Mouse (Mus musculus) A20 (cell line): ENCODE results near the gene Ankrd55.
A peak's percentile ranks its signal among the peaks of the same experiment; 100 is the strongest.
"Not testable (repeated sequence)": the region's sequence is repeated elsewhere in the genome, so short reads cannot be mapped to it uniquely, and the experiment has no call there.

Experiments used
- DNase-seq: peaks from one replicate; pipeline ENCODE4 v3.0.0-alpha.2; 2011; ENCODE audit warnings: low read depth, low spot score

Ankrd55 gene

DNA sequence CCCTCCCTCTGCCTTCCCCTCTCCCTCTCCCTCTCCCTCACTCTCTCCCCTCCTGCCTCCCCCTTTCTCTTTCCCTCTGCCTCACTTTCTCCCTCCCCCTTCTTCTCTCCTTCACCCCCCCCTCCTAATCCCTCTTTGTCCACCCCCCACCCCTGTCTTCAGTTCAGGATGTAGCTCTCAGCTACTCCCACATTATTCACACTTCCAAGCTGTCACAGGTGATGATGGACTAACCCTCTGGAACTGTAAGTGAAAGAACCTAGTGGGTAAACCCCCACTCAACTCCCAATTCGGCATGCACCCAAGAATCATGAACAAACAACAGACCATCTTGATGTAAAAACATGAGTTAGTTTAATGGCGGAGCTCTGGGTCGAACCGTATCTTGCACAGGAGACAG lies 122.2 kb downstream of the Ankrd55 start:
- DNase-seq: no peak

DNA sequence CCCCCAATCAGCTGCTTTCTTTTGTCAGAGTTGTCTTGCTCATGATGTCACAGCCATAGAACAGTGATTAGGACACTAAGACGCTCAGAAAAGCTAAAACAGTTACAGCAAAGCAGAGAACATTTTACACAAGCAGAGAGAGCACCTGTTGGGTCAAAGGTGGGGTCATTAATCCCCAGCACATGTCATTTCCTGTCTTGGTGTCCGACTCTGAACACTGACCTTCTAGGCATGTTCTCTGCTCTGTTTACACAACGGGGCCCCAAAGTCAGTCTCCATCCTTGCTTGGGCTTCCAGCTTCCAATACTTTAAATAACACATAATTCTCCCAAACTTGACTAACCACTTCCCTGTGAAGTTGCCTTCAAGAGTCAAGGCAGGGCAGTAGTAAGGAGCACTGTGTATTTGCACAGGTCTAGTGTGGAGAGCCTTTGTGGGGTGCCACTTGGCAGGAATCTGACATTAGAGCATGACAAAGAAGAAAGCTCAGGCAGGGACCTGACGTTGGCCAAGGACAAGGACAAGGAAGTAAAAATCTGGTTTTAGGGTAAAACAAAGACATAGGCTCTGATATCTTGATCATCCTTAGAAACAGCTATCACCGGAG lies 123.1 kb downstream of the Ankrd55 start:
- no peak for DNase-seq

DNA sequence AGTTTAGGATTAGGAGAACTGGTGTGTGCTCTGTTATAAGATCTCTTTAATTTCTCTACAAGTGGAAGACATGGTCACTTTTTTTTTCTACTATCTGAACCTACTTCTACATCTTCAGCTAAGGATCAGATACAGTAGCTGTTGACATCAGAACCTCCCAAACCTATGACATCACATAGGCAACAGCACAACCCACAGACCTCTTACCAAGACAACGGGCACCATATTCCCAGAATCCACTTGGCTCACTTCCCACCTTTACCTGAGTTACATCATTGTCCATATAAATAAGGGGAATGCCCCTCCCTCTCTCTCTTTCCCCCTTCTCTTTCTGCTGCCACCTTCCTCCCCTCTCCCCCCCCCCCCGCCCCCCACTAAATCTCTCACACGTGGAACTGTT lies 124.0 kb downstream of the Ankrd55 start:
- DNase-seq: no peak

DNA sequence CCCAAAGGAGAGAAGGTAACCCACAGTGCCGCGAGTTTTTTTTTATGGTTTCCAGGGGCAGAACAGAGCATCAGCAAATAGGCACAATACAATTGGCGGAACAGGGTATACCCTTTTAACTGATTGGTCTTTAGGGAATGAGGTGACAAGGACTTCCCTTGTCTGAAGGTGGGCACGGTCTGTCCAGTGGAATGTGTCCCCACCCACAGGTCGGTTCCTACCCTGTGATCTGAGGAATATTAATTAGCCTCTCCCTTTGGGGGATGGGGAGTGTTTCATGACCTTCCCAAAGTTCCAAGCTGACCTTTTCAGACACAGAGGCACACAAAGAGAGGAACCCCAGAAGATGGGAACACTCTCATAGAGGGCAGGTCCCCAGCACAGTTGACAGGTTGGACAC lies 124.6 kb downstream of the Ankrd55 start:
- no peak for DNase-seq

DNA sequence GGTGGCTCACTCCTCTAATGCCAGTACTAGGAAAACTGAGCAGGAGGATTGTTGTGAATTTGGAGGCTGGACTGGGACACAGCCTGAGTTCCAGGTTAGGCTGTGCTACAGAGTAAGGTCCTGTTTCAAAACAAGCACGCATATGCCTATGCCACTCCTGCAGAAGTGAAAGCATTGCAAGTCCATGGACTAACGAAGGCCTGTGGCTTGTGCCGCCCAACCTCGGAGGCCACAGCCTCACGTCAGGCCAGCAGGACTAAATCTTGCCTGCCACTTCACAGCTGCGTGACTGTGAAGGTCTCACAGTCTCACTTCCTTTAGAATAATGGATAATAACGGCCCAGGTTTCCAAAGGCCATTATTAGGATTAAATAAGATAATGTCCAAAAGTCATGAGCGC lies 125.4 kb downstream of the Ankrd55 start:
- DNase-seq: no peak

DNA sequence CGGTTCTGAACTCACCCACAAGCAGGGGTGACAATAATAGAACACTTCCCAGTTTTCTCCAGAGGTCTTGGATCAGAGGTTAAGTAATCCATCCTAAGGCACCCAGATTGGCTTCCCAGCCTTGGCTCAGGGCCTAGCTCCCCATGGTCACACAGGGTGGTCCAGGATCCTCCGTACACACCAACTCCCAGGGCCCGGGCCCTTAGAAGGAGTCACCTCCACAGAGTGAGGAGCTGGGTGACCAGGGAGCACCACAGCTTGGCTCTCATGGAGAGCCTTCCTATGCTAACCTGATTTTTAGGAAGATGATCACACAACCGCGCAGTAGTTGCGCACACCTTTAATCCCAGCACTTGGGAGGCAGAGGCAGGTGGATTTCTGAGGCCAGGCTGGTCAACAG lies 127.6 kb downstream of the Ankrd55 start:
- DNase-seq: no peak

DNA sequence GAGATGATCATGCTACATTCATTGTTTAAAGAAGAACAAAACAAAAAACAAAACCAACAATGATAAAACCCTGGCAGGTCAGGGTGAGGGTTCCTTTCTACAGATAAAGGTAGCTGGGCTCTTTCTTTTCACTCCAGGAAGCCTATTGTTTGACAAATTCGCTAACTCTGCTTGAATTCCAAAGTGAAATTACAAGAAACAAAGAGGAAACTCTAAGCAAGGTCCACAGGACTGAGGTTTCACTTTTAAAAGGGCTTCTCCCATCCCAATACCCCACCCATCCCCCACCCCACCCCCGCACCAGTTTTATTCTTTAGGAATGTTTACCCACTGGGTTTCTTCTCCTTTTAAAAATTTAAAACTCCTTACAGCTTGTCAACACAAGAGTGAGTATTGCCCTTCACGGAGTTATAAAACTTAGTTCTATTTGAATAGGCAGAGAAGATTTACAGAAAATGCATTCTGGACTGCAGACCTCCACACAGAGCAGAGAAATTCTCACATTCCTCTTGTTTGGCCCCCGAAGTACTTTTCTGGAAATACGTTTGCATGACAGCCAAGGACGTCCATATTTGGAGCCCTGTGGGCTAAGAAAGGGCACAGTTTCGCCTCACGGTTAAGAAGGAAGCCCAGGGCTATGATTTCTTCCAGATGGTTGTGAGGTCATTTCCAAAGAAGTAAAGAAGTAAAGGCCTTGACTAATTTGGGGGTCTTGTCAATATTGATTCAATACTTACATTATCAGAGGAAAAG lies 128.3 kb downstream of the Ankrd55 start:
- DNase-seq: no peak

DNA sequence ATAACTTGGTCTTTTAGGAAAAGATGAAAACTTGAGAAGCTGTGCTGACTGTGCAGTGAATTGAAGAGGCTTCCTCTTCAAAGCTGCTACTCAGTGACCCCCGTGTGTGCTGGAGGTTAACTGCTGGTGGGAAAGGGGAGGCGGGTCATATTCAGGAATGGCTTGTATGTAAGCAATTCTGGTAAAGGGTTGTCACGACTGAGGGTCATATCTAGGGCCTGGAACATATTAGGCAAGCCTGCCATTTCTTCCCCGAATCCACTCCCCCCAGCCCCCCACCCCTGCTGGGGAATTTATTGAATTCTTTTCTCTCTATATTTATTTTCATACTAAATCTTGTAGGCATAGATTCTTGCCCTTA lies 128.9 kb downstream of the Ankrd55 start:
- no peak for DNase-seq

DNA sequence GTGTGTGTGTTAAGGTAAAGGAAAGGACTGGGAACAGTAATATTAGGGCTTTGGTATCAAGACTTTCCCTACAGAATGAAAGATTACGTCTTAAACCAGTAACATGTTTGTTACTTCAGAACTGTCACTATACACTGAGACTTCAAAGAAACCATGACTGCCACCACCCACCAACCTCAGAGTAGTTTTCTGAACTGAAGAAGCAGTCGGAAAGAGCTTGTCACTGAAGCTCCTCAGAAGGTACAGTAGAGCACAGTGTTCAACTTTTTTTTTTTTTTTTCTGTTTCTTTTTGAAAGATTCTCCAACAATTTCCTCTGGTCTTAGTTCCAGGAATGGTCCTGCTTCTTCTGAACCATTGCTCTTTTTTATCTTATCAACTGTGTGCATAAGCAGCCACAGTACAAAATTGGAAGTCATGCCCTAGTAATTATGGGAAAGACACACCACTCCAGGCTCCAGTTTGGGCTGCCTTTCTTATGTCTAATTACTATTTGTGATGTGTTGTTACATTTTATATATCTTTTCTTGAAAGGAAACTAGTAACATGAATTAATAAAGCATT lies 129.7 kb downstream of the Ankrd55 start:
- no peak for DNase-seq

DNA sequence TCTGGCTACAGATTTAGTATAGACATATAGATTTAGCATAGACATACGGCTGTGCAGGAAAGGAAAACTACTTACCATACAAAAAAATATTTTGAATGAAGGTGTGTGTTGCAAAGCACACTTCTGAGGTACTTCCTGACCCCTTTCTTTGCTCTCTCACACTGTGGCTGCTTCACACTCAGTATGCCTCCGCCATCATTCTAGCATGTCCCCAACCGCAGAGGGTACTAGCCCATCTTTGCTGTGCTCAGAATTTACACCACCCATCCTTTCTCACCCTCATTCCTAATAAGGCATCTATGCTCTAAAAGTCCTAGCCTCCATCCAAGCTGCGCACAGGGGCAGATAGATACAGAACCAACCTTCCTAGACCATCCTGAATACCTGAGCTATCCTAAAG lies 130.3 kb downstream of the Ankrd55 start:
- no peak for DNase-seq

DNA sequence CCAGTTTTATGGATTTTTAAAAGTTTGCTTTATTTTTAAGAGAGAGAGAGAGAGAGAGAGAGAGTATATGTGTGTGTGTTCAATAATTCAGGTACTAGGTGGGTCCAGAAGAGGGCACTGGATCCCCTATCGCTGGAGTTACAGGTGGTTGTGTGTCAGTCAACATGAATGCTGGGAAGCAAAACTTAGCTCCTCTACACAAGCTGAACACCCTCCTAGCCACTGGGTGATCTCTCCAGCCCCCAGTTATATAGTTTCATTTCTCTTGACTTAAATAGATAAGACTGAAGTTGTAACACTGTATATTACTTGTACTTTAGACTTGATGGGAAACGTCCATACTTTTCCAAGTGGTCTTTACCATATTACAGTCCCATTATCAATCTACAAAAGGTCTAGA lies 136.0 kb downstream of the Ankrd55 start:
- peak; percentile 37 for DNase-seq

DNA sequence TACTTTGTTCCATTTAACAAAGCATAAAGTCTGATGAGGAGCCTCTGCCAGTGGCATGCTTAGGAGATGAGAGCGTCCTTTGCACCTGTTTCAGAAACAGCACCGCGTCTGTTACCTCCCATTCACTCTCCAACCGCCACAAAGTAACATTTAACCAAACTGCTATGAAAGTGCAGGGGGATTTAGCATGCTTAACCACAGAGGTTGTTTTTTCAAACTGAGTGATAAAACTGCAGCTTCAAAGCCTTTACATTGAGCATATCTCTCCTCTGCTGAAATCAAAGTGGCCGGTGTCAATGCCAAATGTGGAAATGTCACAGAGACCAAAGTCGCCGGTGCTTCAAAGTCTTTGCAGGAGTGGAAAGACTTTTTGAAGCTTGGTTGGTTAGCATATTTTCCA lies 136.4 kb downstream of the Ankrd55 start:
- no peak for DNase-seq

DNA sequence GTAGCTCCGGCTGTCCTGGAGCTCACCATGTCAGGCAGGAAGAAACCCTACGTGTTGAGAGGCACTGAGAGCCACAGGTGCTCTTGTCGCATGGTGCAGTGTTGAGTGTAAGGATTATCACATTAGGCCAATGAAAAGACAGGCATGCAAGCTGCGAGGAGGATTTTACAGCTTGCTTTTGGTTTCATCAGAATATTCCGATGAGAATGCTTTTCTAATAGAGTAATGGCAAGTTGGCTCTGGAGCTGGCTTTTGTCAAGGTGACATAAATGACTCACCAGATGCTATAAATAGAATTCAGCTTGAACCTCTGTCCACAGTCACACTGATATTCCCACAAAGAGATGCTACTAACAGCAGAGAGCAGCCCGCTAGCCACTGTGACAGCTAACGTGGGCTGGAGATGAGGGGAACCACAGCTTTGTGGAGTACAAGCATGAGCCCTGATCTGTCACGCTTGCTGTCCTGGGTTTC lies 137.0 kb downstream of the Ankrd55 start:
- no peak for DNase-seq

DNA sequence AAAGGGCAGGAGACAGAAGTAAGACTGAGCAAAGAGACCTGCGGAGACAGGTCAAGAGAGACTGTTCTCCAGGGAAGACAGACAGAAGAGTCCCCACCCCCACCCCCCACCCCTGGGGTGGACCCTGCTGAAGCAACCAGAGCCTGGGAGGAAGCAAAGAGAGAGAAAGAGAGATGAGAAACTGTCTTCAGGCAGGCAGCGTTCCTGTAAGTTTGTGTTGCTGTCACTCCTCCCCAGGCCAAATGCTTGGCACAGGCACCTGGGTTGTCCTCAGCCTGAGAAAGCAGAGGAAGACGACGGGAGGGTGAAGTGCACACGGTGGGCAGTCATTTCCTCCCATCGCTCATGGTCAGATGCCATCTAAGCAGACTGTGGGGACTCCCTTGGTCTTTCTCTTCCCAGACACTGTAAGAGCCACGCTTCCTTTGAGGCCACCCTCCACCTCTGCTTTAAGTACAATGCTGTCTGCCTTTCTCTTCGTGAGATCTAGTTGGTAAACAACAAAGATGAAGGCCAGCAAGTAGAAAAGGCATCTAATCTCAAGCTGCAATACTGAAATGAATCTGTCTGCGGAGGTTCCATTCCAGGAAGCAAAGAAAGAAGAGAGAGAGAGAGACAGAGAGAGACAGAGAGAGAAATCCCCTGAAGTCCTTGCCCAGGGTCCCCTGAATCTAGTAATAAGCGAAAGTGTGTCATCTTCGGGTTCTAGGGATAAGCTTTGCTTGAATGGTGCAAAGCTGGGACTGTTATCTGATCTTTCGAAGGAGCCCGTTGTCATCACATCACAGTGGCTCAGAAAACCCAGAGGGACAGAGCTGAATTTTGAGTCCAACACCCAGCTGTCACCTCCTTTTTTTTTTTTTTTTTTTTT lies 138.2 kb downstream of the Ankrd55 start:
- no peak for DNase-seq

DNA sequence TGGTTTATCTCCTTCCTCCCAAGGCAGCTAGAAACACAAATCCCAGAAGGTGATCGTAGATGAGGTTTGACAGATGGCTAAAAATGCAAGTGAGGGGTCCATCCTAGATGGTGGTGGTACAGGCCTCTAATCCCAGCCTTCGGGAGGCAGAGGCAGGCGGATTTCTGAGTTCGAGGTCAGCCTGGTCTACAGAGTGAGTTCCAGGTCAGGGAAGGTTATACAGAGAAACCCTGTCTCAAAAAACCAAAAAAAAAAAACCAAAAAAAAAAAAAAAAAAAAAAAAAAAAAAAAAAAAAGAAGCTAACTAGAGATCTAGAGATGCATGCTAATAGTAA lies 138.9 kb downstream of the Ankrd55 start:
- DNase-seq: not testable (repeated sequence)

DNA sequence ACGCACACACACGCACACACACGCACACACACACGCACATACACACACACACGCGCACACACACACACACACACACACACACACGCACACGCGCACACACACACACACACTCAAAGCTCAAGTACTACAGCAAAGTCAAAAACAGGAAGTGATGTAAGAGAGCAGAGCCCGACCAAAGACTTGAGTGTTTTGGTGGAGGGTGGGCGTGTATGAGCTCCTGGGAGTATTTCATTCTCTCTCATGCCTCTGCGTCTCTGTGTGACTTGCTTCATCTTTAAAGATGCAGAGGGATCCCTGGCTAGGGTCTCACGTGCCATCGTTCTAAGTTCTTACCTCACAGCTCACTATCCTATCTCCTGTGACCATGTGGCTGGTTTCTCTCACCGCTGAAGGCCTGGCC lies 139.3 kb downstream of the Ankrd55 start:
- DNase-seq: peak; percentile 48

DNA sequence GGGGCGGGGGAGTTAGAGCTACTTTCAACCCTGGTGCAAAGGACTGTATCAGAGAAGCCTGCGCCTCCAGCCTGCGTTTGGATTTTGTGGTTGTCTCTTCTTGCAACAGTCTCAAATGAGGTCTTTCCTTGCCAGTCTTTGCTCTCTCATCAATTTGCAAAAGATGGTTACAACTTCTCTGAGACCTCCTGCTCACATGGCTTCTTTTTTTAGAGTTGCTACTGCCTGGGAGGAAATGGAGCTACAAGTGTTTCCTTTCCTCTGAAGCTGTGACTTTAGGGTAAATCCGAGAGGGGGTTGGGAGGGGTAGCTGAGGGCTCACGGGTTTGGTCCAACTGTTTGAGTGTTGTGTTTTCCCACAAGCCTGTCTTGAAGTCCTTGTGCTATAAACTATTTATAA lies 145.0 kb downstream of the Ankrd55 start:
- no peak for DNase-seq
